Mouse (Mus musculus) neural tube, embryonic 11.5 days (tissue): ENCODE data around the gene Pla2g7. TPM values are rescaled to one million over a fixed set of nuclear protein-coding genes. Genes with fewer than 3 reads are reported as not detected.

Experiments used
- ATAC-seq: fragments of 200-750 bp; cut with Nextera tagmentation; 2 replicates; pipeline ENCODE4 v1.8.0; 2017; ENCODE audit warnings: moderate number of reproducible peaks, mild to moderate bottlenecking, moderate TSS enrichment, moderate library complexity; ENCODE audit not compliant: insufficient read depth, low FRiP score, low TSS enrichment
- DNase-seq: peaks from one replicate; pipeline ENCODE4 v3.0.0-alpha.2; 2015; ENCODE audit warnings: low spot score
- H3K27ac ChIP-seq: fragments of 300-500 bp; sonication (generic); 2 replicates; pipeline ENCODE4 v1.5.1; 2014; ENCODE audit warnings: low read depth, mild to moderate bottlenecking, low read length
- H3K27me3 ChIP-seq: fragments of 300-500 bp; sonication (generic); 2 replicates; pipeline ENCODE4 v1.6.1; 2014; ENCODE audit warnings: mild to moderate bottlenecking, low read length, mixed read lengths; ENCODE audit not compliant: control insufficient read depth, insufficient read depth
- H3K36me3 ChIP-seq: fragments of 300-500 bp; sonication (generic); 2 replicates; pipeline ENCODE4 v1.6.1; 2014; ENCODE audit warnings: mild to moderate bottlenecking, low read length, moderate library complexity, mixed read lengths; ENCODE audit not compliant: control insufficient read depth, insufficient read depth
- H3K4me1 ChIP-seq: fragments of 300-500 bp; sonication (generic); 2 replicates; pipeline ENCODE4 v1.6.1; 2014; ENCODE audit warnings: low read length, mixed read lengths; ENCODE audit not compliant: control insufficient read depth, insufficient read depth
- H3K4me2 ChIP-seq: fragments of 300-500 bp; sonication (generic); 2 replicates; pipeline ENCODE4 v1.6.1; 2014; ENCODE audit warnings: low read depth, mild to moderate bottlenecking, moderate library complexity
- H3K4me3 ChIP-seq: fragments of 300-500 bp; sonication (generic); 2 replicates; pipeline ENCODE4 v1.5.1; 2014; ENCODE audit warnings: low read depth, low read length
- H3K9ac ChIP-seq: fragments of 300-500 bp; sonication (generic); 2 replicates; pipeline ENCODE4 v1.6.1; 2014; ENCODE audit warnings: mild to moderate bottlenecking, low read length
- H3K9me3 ChIP-seq: fragments of 300-500 bp; sonication (generic); 2 replicates; pipeline ENCODE4 v1.6.1; 2016; ENCODE audit warnings: low read length; ENCODE audit not compliant: control insufficient read depth
- WGBS: fragments of 180-500 bp; shearing (Covaris S2); extraction: QIAGEN DNeasy Blood & Tissue Kit; methylation state at CpG from one replicate; pipeline ENCODE4 v1.1.7; 2014; 5-methylcytosine and 5-hydroxymethylcytosine counted together
- polyA plus RNA-seq: library from polyadenylated mRNA; unstranded; fragments of >200 nt; fragmentation: Nextera tagmentation; extraction: Ambion mirVana; gene quantifications from 2 replicates; pipeline ENCODE4 v1.2.1, GENCODE M21; 2014

Gene Pla2g7
- polyA plus RNA-seq, 1 experiment from 2014 or later = 7.9 TPM

DNA sequence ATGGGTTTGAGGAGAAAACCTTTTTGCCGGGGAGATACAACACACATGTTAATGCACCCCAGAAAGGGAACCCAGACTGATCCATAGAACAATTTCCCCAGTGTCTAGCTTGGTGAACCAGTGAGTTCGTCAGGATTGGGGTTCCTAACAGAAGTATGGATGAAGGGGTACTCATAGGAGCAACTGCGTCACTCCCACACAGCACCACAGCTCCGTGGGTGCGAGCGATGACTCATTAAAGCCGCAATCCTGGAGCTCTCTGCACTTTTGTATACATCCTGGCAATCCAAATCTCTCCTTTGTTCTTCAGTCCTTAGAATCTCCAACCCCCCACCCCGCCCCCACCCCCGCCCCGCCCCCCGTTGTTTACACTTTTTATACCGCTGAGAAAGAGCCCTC, 306 bp upstream of the Pla2g7 start:
- ATAC-seq (peak; percentile 67), DNase-seq (no peak)
- no peaks in the 10 kb centered on the region for H3K4me1 ChIP-seq
- peak overlapping the region; percentile 40 for H3K4me3 ChIP-seq
- H3K9ac ChIP-seq = peak overlapping the region; percentile 16; the same call in 1 of the 2 replicates
- no peak overlapping the region for H3K27ac ChIP-seq
- H3K4me2 ChIP-seq = peak overlapping the region; percentile 78
- H3K9me3 ChIP-seq = no peaks in the 10 kb centered on the region
- H3K36me3 ChIP-seq = no peaks in the 10 kb centered on the region
- no peaks in the 10 kb centered on the region for H3K27me3 ChIP-seq
- 8% methylated on average over 12 of the region's 12 CpGs for WGBS

DNA sequence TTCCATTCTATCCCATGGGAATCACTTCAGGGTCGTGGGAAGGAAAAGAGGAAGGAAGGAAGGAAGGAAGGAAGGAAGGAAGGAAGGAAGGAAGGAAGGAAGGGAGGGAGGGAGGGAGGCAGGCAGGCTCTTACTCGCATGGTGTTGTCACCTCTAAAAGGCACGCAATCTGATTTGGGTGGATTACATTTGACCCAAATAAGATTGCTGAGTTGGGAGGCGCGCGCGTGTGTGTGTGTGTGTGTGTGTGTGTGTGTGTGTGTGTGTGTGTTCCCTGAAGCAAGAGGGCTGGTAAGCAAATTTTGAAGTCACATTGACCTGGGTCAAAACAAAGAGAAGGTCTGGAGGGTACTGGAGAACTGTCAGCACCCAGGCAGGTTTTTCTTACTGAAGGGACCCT, 1.4 kb downstream of the Pla2g7 start:
- H3K9ac ChIP-seq = no peak overlapping the region
- ATAC-seq (no peak), DNase-seq (no peak)
- H3K4me1 ChIP-seq = no peaks in the 10 kb centered on the region
- H3K36me3 ChIP-seq = no peaks in the 10 kb centered on the region
- no peak overlapping the region for H3K4me3 ChIP-seq
- 62% methylated on average over 7 of the region's 7 CpGs for WGBS
- no peaks in the 10 kb centered on the region for H3K27me3 ChIP-seq
- no peak overlapping the region for H3K27ac ChIP-seq
- no peak overlapping the region for H3K4me2 ChIP-seq
- no peaks in the 10 kb centered on the region for H3K9me3 ChIP-seq

DNA sequence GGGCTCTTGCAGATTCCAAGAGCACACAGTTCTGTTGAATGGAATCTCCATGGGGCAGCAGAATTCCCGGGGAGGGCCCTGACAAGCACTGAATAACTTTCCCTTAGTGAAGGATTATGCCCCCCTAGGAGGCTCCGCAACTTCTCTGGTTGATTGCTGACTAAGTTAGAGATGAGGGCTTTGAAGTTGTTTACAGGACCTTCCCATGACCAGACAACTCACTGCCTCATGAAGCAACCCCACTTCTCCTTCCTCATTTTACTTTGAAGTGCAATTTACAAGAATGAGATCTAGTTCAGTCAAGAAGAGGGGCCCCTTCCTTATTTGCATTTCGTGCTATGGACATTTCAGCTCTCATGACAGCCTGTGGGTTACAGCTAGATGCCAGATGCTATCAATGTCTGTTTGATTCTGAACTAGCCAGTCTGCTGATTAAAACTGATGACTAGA, 5.8 kb downstream of the Pla2g7 start:
- no peak overlapping the region for H3K27ac ChIP-seq
- H3K27me3 ChIP-seq = no peaks in the 10 kb centered on the region
- WGBS = 13% methylated on average over 3 of the region's 3 CpGs
- peak; percentile 52 for DNase-seq
- no peak overlapping the region for H3K4me3 ChIP-seq
- no peak overlapping the region for H3K9ac ChIP-seq
- ATAC-seq = no peak
- no peaks in the 10 kb centered on the region for H3K9me3 ChIP-seq
- H3K36me3 ChIP-seq = no peaks in the 10 kb centered on the region
- no peaks in the 10 kb centered on the region for H3K4me1 ChIP-seq
- no peak overlapping the region for H3K4me2 ChIP-seq

DNA sequence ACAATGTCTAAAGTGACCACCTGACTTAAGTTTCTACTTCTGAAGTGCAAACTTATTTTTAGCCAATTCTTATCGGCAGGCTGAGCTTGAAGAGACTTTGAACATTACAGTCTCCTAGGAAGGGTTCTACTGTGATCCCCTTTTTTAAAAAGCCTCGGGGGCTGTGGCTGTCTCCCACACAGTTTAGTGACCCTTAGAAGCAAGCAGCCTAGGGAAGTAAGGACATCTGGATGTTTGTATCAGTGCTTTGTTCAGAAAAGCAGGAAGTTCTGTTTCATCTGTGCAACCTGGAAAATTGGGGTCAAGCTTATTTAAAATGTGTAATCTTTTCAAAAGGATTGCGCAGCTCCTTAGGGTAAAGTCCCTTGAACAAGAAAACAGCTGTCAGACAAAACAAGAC, 12.6 kb downstream of the Pla2g7 start:
- H3K36me3 ChIP-seq = no peaks in the 10 kb centered on the region
- H3K9ac ChIP-seq = no peak overlapping the region
- WGBS = 42% methylated on average over 3 of the region's 3 CpGs
- ATAC-seq = no peak
- H3K9me3 ChIP-seq = no peaks in the 10 kb centered on the region
- no peaks in the 10 kb centered on the region for H3K27me3 ChIP-seq
- H3K27ac ChIP-seq = no peak overlapping the region
- H3K4me1 ChIP-seq = peaks cover 6% of the 10 kb centered on the region; the same call in 1 of the 2 replicates
- no peak for DNase-seq
- H3K4me3 ChIP-seq = no peak overlapping the region
- H3K4me2 ChIP-seq = no peak overlapping the region

DNA sequence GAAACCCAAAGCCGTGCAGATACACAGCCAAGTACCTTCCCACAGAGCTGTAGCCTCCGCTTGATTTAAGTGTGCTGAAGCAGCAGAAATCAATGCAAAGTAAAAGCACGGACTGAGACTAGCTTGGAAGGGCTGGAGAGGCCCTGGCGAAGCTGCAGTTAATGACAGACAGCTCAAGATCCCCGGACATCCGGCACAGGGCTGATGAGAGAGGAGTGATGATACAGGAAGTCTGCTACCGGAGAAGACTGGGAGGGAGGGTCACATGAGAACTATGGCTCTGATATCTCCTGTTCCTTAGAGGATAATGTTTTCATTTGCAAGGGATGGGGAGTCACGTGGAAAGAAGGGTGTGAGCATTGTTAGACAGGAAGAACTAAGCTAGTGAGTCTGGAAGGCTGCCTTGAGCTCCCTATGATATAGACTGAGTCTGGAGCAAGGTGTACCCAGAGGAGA, 13.1 kb downstream of the Pla2g7 start:
- Histone ChIP-seq H3K4me3 (no peak overlapping the region), H3K9me3 (no peaks in the 10 kb centered on the region), H3K4me2 (no peak overlapping the region), H3K4me1 (peaks cover 6% of the 10 kb centered on the region; the same call in 1 of the 2 replicates), H3K9ac (no peak overlapping the region), H3K27me3 (no peaks in the 10 kb centered on the region), H3K36me3 (no peaks in the 10 kb centered on the region), H3K27ac (no peak overlapping the region)
- ATAC-seq (no peak), DNase-seq (peak; percentile 32)
- 33% methylated on average over 8 of the region's 8 CpGs for WGBS

DNA sequence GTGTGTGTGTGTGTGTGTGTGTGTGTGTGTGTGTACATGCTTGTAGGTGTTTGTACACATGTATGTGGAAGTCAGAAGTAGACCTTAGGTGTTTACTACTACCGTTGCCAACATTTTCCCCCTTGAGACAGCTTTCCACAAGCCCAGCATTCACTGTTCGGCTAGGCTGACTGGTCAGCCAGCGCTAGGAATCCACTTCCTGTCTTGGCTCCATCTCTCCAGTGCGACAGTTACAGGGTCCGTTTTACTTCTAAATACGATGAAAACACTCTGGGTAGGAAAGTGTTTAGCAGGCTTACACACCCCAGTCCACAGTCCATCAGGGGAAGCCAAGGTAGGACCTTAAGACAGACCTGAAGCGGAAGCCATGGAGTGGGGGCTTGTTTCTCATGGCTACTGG, 16.9 kb downstream of the Pla2g7 start:
- no peak overlapping the region for H3K27ac ChIP-seq
- H3K9ac ChIP-seq = no peak overlapping the region
- 85% methylated on average over 7 of the region's 7 CpGs for WGBS
- H3K27me3 ChIP-seq = no peaks in the 10 kb centered on the region
- H3K4me2 ChIP-seq = no peak overlapping the region
- DNase-seq (no peak), ATAC-seq (no peak)
- H3K4me1 ChIP-seq = peaks cover 6% of the 10 kb centered on the region; the same call in 1 of the 2 replicates
- H3K9me3 ChIP-seq = no peaks in the 10 kb centered on the region
- H3K4me3 ChIP-seq = no peak overlapping the region
- no peaks in the 10 kb centered on the region for H3K36me3 ChIP-seq

DNA sequence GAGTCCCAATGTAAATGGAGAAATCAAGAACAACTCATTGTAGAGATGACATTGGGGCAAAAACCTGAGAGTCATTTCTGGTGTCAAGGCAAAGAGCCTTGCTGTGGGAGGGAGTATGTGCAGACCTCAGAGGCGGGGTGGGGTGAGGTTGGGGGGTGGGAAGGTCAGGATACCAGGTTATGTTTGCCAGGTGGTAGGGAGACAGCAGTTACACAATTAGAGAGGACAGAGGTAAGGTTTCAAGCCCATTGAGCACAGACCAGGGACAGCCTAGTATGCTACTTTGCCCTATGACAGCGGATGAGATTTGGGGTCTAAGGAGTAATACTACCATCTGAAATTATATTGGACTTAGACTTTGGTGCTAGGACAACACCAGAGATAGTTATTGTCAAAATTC, 19.4 kb downstream of the Pla2g7 start:
- Histone ChIP-seq H3K4me1 (no peaks in the 10 kb centered on the region), H3K36me3 (no peaks in the 10 kb centered on the region), H3K4me3 (no peak overlapping the region), H3K9ac (no peak overlapping the region), H3K4me2 (no peak overlapping the region), H3K27ac (no peak overlapping the region), H3K9me3 (no peaks in the 10 kb centered on the region), H3K27me3 (no peaks in the 10 kb centered on the region)
- ATAC-seq (no peak), DNase-seq (no peak)
- 95% methylated on average over 2 of the region's 2 CpGs for WGBS

DNA sequence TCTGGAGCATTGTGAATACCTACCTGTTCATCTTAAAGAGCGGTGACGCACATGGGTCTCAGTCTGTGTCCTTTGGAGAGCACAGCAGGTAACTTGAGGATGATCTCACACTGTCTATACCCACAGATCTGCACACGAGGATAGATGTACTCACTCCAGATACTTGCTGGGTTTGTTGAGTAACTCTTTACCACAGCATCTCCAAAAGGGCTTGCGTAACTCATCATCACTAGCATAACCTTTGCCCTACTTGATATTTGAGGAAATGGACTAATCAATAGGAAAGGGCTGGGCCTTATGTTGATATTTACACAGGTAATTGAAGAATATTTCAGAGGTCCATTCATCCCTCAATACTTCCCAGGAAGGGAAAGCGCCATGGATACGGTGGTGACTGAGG, 21.9 kb downstream of the Pla2g7 start:
- Histone ChIP-seq H3K4me1 (no peaks in the 10 kb centered on the region), H3K27me3 (no peaks in the 10 kb centered on the region), H3K9ac (no peak overlapping the region), H3K36me3 (no peaks in the 10 kb centered on the region), H3K9me3 (no peaks in the 10 kb centered on the region), H3K4me2 (no peak overlapping the region), H3K4me3 (no peak overlapping the region), H3K27ac (no peak overlapping the region)
- 94% methylated on average over 6 of the region's 6 CpGs for WGBS
- ATAC-seq = no peak
- DNase-seq = no peak

DNA sequence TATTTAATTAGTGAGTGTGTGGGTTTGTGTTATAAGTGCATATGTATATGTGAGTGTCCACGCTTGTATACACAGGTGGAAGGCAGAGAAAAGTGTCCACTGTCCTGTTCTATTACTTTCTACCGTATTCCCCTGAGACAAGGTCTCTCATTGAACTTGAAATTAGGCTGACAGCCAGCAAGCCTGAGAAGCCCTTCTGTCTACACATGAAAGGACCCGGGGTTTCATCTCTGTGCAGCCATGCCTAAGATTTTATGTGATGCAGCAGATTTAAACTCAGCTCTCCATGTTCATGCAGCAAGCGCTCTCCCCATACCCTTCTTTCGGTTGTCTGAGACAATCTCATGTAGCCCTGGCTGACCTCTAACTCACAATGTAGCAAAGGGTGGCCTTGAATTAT, 22.6 kb downstream of the Pla2g7 start:
- Histone ChIP-seq H3K4me1 (no peaks in the 10 kb centered on the region), H3K27me3 (no peaks in the 10 kb centered on the region), H3K4me2 (no peak overlapping the region), H3K4me3 (no peak overlapping the region), H3K9ac (no peak overlapping the region), H3K27ac (no peak overlapping the region), H3K36me3 (no peaks in the 10 kb centered on the region), H3K9me3 (no peaks in the 10 kb centered on the region)
- DNase-seq = no peak
- no peak for ATAC-seq
- WGBS = 91% methylated on average over 5 of the region's 5 CpGs
